In the genomic region with DNA sequence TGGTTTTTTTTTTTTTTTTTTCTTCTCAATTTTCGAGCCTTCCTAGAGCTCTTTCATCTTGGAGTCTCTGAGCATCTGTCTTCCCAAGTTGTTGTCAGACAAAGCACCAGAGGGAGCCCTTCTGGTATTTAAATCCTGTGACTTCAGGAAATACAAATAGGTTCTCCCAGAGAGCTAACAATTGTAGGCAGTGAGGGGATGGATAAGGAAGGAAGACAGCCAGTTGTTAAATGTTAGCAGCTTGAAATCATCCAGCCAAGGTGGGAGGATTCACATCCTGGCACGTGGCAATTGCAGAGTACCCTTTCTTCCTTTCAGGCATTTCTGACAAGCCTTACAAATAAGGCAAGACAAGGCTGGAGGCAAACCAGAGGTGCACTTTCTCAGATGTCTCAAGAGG, we compare ENCODE assay signal across 9 mouse cellular contexts.
DNase-seq lines count a peak whose midpoint lies in the region; ATAC-seq and TF ChIP-seq lines count a peak whose summit lies in the region.
"Had no signal": no experiment of that assay in that cellular context is flagged by ENCODE, and none has a peak within 500 bp of the region (broad histone marks: within the 10 kb centered on the region; RNA-seq: fewer than 3 reads in every experiment).

No protein-coding gene starts in this region.

- H3K4me1 ChIP-seq in limb, embryonic 14.5 days (ENCODE audit: control insufficient read depth, insufficient read depth, low read length), result 0 out of 2 replicates have a peak, but pooled peaks cover 3% of the 10 kb centered on the region
- no peaks in the 10 kb centered on the region for H3K4me1 ChIP-seq in limb, embryonic 10.5 days
- 0 out of 2 replicates have a peak, but pooled peaks cover 5% of the 10 kb centered on the region for H3K4me1 ChIP-seq in hindbrain, embryonic 12.5 days
- H3K4me1 ChIP-seq in neural tube, embryonic 14.5 days (ENCODE audit: control insufficient read depth, insufficient read depth, low read length), result peaks cover 4% of the 10 kb centered on the region; the same call in 1 of the 2 replicates

- H3K4me3 ChIP-seq in limb, embryonic 14.5 days (replicated peaks; ENCODE audit: low read length), result no peak overlapping the region
- no peak overlapping the region for H3K4me3 ChIP-seq in limb, embryonic 10.5 days
- no peak overlapping the region for H3K4me3 ChIP-seq in hindbrain, embryonic 12.5 days
- no peak overlapping the region for H3K4me3 ChIP-seq in neural tube, embryonic 14.5 days (ENCODE audit: low read depth, low read length)
- H3K4me3 ChIP-seq: lung, embryonic 15.5 days had no signal

- H3K9me3 ChIP-seq in limb, embryonic 14.5 days (ENCODE audit: control insufficient read depth, low read length), result no peaks in the 10 kb centered on the region
- H3K9me3 ChIP-seq in limb, embryonic 10.5 days (replicated peaks), result no peaks in the 10 kb centered on the region
- no peaks in the 10 kb centered on the region for H3K9me3 ChIP-seq in hindbrain, embryonic 12.5 days (replicated peaks)
- H3K9me3 ChIP-seq in neural tube, embryonic 14.5 days (ENCODE audit: control insufficient read depth, low read length), result no peaks in the 10 kb centered on the region
- H3K9me3 ChIP-seq: lung, embryonic 15.5 days had no signal

- WGBS in limb, embryonic 14.5 days, result 0% methylated on average over 2 of the region's 2 CpGs
- WGBS in limb, embryonic 10.5 days, result 2% methylated on average over 2 of the region's 2 CpGs
- WGBS in hindbrain, embryonic 12.5 days, result 2% methylated on average over 2 of the region's 2 CpGs
- WGBS in neural tube, embryonic 14.5 days, result 3% methylated on average over 2 of the region's 2 CpGs

- H3K27ac ChIP-seq in limb, embryonic 14.5 days (replicated peaks; ENCODE audit: low read depth, low read length), result no peak overlapping the region
- no peak overlapping the region for H3K27ac ChIP-seq in limb, embryonic 10.5 days
- 0 out of 2 replicates have a peak overlapping the region, but pooled peaks have one; percentile 2 for H3K27ac ChIP-seq in hindbrain, embryonic 12.5 days
- peak overlapping the region; percentile 29; the same call in 1 of the 2 replicates for H3K27ac ChIP-seq in neural tube, embryonic 14.5 days (ENCODE audit: low read depth, low read length)
- H3K27ac ChIP-seq: lung, embryonic 15.5 days had no signal

- no peak for ATAC-seq in limb, embryonic 14.5 days (ENCODE audit: low FRiP score, low read depth)
- no peak for ATAC-seq in hindbrain, embryonic 12.5 days (ENCODE audit: low FRiP score)
- peak; percentile 46; the same call in 1 of the 2 replicates for ATAC-seq in neural tube, embryonic 14.5 days (ENCODE audit: low read depth)

- no peak for TF ChIP-seq POLR2A in limb, embryonic 14.5 days (IDR thresholded peaks at IDR 0.05; ENCODE audit: borderline replicate concordance, extremely low read depth, insufficient read depth, insufficient read length)

- no peak overlapping the region for H3K9ac ChIP-seq in limb, embryonic 14.5 days (ENCODE audit: low read depth, low read length, severe bottlenecking)
- no peak overlapping the region for H3K9ac ChIP-seq in hindbrain, embryonic 12.5 days
- H3K9ac ChIP-seq in neural tube, embryonic 14.5 days (replicated peaks; ENCODE audit: low read depth, low read length), result no peak overlapping the region
- H3K9ac ChIP-seq: lung, embryonic 15.5 days had no signal

- H3K4me2 ChIP-seq in limb, embryonic 14.5 days (replicated peaks; ENCODE audit: low read depth, low read length, severe bottlenecking), result no peak overlapping the region
- no peak overlapping the region for H3K4me2 ChIP-seq in hindbrain, embryonic 12.5 days (replicated peaks)
- H3K4me2 ChIP-seq in neural tube, embryonic 14.5 days (ENCODE audit: low read depth, low read length), result no peak overlapping the region
- H3K4me2 ChIP-seq: lung, embryonic 15.5 days had no signal

- DNase-seq in cerebellum, postnatal 10 days, result peak; percentile 18 to 22
- DNase-seq in cerebellum, adult 18-20 months, result no peak
- peak; percentile 30 for DNase-seq in limb, embryonic 14.5 days (ENCODE audit: low spot score)
- no peak for DNase-seq in limb, embryonic 10.5 days (ENCODE audit: low spot score)
- no peak for DNase-seq in urinary bladder, postnatal 10 days (ENCODE audit: low spot score)
- no peak for DNase-seq in cerebellum, adult 9-11 months

- H3K36me3 ChIP-seq in limb, embryonic 14.5 days (ENCODE audit: control insufficient read depth, insufficient read depth, low read length), result no peaks in the 10 kb centered on the region
- H3K36me3 ChIP-seq in limb, embryonic 10.5 days, result no peaks in the 10 kb centered on the region
- H3K36me3 ChIP-seq in hindbrain, embryonic 12.5 days, result no peaks in the 10 kb centered on the region
- no peaks in the 10 kb centered on the region for H3K36me3 ChIP-seq in neural tube, embryonic 14.5 days (ENCODE audit: control insufficient read depth, insufficient read depth, low read length)
- H3K36me3 ChIP-seq: lung, embryonic 15.5 days had no signal

- H3K27me3 ChIP-seq in limb, embryonic 14.5 days (ENCODE audit: control insufficient read depth, insufficient read depth, low read length), result no peaks in the 10 kb centered on the region
- no peaks in the 10 kb centered on the region for H3K27me3 ChIP-seq in limb, embryonic 10.5 days (ENCODE audit: low read depth, poor library complexity, severe bottlenecking)
- no peaks in the 10 kb centered on the region for H3K27me3 ChIP-seq in hindbrain, embryonic 12.5 days
- no peaks in the 10 kb centered on the region for H3K27me3 ChIP-seq in neural tube, embryonic 14.5 days (ENCODE audit: control insufficient read depth, insufficient read depth, low read length)
- H3K27me3 ChIP-seq: lung, embryonic 15.5 days had no signal

Comparison
In these comparisons a context has a peak if more than half of its experiments do, and no peak if none do; other contexts are left out.
1. DNase-seq: peak in cerebellum, postnatal 10 days (2 of 2) and limb, embryonic 14.5 days (single experiment); none in cerebellum, adult 18-20 months (0 of 2), limb, embryonic 10.5 days (single experiment), urinary bladder, postnatal 10 days (single experiment) and cerebellum, adult 9-11 months (single experiment).
2. H3K27ac ChIP-seq: peak in hindbrain, embryonic 12.5 days (single experiment) and neural tube, embryonic 14.5 days (single experiment); none in limb, embryonic 14.5 days (single experiment) and limb, embryonic 10.5 days (single experiment).